Mouse (Mus musculus) cortical plate, adult 2 months (tissue): ENCODE data around the gene Olfr329-ps.
"Not testable (repeated sequence)": the region's sequence is repeated elsewhere in the genome, so short reads cannot be mapped to it uniquely, and the experiment has no call there.

Source experiments
- CTCF ChIP-seq: fragments of 200-500 bp; IDR thresholded peaks from 2 replicates; pipeline ENCODE4 v1.5.1; 2011; ENCODE audit warnings: mild to moderate bottlenecking, control low read depth, low read length; ENCODE audit not compliant: insufficient read depth; ENCODE audit errors: extremely low read depth
- POLR2A ChIP-seq: fragments of 200-500 bp; IDR thresholded peaks from 2 replicates; pipeline ENCODE4 v1.6.1; 2011; ENCODE audit warnings: mild to moderate bottlenecking, low read length, control low read depth; ENCODE audit not compliant: insufficient read depth; ENCODE audit errors: extremely low read depth

DNA sequence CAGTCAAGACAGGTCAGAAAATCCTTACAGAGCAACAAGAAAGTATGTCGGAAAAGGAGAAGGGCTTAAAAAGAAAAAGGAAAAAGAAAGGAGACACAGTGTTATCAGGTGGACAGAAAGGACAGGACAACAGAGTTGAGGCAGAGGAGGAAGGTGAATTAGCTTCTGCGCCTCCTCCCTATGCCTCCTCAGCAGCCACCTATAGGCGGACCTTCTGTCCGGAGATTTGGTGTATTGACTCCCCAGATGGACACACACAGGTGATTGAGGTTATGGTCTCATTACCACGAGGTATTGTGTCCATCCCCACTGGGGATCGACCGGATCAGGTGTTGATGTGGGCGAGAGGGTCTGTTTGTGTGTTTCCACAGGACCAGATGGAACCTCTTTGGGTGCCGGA, 26.5 kb downstream of the Olfr329-ps start:
- not testable (repeated sequence) for TF ChIP-seq POLR2A, CTCF
